19 mouse cellular contexts compared by ENCODE assay signal in the genomic region with DNA sequence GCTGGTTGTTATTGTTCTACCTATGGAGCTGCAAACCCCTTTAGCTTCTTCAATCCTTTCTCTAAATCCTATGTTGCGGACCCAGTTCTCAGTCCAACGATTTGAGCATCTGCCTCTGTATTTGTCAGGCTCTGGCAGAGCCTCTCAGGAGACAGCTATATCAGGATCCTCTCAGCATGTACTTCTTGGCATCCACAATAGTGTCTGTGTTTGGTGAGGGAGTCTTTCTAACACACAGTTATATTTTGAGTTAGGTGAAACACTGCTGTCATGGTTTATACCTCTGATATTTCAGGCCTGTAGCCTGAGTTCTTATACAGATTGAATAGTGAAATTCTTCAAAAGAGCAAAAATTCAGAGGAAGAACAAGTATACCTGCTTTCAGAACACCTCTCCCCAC.
DNase-seq lines count a peak whose midpoint lies in the region; ATAC-seq lines count a peak whose summit lies in the region.
"Had no signal": no experiment of that assay in that cellular context is flagged by ENCODE, and none has a peak within 500 bp of the region (broad histone marks: within the 10 kb centered on the region; RNA-seq: fewer than 3 reads in every experiment).

No protein-coding gene starts in this region.

- WGBS in midbrain, embryonic 14.5 days: 58% methylated on average over 2 of the region's 2 CpGs

- no peaks in the 10 kb centered on the region for H3K36me3 ChIP-seq in midbrain, embryonic 14.5 days (ENCODE audit: control insufficient read depth, insufficient read depth, low read length)
- H3K36me3 ChIP-seq: embryonic facial prominence, embryonic 13.5 days; heart, embryonic 10.5 days; hindbrain, embryonic 12.5 days; limb, embryonic 13.5 days; liver, embryonic 13.5 days had no signal

- no peak overlapping the region for H3K27ac ChIP-seq in midbrain, embryonic 14.5 days (replicated peaks; ENCODE audit: low read depth, low read length)
- H3K27ac ChIP-seq: embryonic facial prominence, embryonic 13.5 days; heart, embryonic 10.5 days; hindbrain, embryonic 12.5 days; limb, embryonic 13.5 days; liver, embryonic 13.5 days had no signal

- intact Hi-C loops in heart, postnatal 10 days (cut with DNase I): no loop called here

- no peak for ATAC-seq in midbrain, embryonic 14.5 days (ENCODE audit: low FRiP score, low TSS enrichment)

- no peaks in the 10 kb centered on the region for H3K27me3 ChIP-seq in midbrain, embryonic 14.5 days (ENCODE audit: control insufficient read depth, insufficient read depth, low read length)
- H3K27me3 ChIP-seq: CH12.LX; embryonic facial prominence, embryonic 13.5 days; hindbrain, embryonic 12.5 days; limb, embryonic 13.5 days; liver, embryonic 13.5 days had no signal

- no peak overlapping the region for H3K9ac ChIP-seq in midbrain, embryonic 14.5 days (replicated peaks; ENCODE audit: low read length)
- H3K9ac ChIP-seq: embryonic facial prominence, embryonic 13.5 days; hindbrain, embryonic 12.5 days; limb, embryonic 13.5 days; liver, embryonic 13.5 days; lung, embryonic 14.5 days had no signal

- H3K4me3 ChIP-seq in midbrain, embryonic 14.5 days (replicated peaks; ENCODE audit: low read depth, low read length): no peak overlapping the region
- H3K4me3 ChIP-seq: embryonic facial prominence, embryonic 13.5 days; heart, embryonic 10.5 days; hindbrain, embryonic 12.5 days; limb, embryonic 13.5 days; liver, embryonic 13.5 days had no signal

- no peak overlapping the region for H3K4me2 ChIP-seq in midbrain, embryonic 14.5 days (ENCODE audit: low read length)
- H3K4me2 ChIP-seq: embryonic facial prominence, embryonic 13.5 days; hindbrain, embryonic 12.5 days; limb, embryonic 13.5 days; liver, embryonic 13.5 days; lung, embryonic 14.5 days had no signal

- H3K4me1 ChIP-seq in midbrain, embryonic 14.5 days (ENCODE audit: control insufficient read depth, insufficient read depth, low read length): no peaks in the 10 kb centered on the region
- H3K4me1 ChIP-seq: embryonic facial prominence, embryonic 13.5 days; heart, embryonic 10.5 days; hindbrain, embryonic 12.5 days; limb, embryonic 13.5 days; liver, embryonic 13.5 days had no signal

- peak; percentile 22 to 28 for DNase-seq in cerebellum, postnatal 25 days
- no peak for DNase-seq in cerebellum, adult 11 months
- peak; percentile 11 for DNase-seq in right cerebral cortex, postnatal 25 days
- DNase-seq in right cerebral cortex, postnatal 4 days: no peak
- peak; percentile 19 to 28 for DNase-seq in left cerebral cortex, adult 9 months (ENCODE audit: low spot score in 2 of 2)
- no peak for DNase-seq in heart, postnatal 10 days
- no peak for DNase-seq in midbrain, embryonic 14.5 days
- DNase-seq: kidney, adult 18-20 months; kidney, postnatal 10 days; liver, embryonic 13.5 days; lung, postnatal 4 days; thymus, adult 18-20 months; thymus, postnatal 4 days had no signal

- no peaks in the 10 kb centered on the region for H3K9me3 ChIP-seq in midbrain, embryonic 14.5 days (ENCODE audit: control insufficient read depth, low read length)
- H3K9me3 ChIP-seq: embryonic facial prominence, embryonic 13.5 days; heart, embryonic 10.5 days; hindbrain, embryonic 12.5 days; limb, embryonic 13.5 days; liver, embryonic 13.5 days had no signal

Comparison
In these comparisons a context has a peak if more than half of its experiments do, and no peak if none do; other contexts are left out.
1. DNase-seq: peak in cerebellum, postnatal 25 days (2 of 2), right cerebral cortex, postnatal 25 days (single experiment) and left cerebral cortex, adult 9 months (2 of 2); none in cerebellum, adult 11 months (single experiment), right cerebral cortex, postnatal 4 days (single experiment), heart, postnatal 10 days (0 of 2) and midbrain, embryonic 14.5 days (single experiment).